Comparison of ENCODE assay signal across 15 mouse cellular contexts in the genomic region with DNA sequence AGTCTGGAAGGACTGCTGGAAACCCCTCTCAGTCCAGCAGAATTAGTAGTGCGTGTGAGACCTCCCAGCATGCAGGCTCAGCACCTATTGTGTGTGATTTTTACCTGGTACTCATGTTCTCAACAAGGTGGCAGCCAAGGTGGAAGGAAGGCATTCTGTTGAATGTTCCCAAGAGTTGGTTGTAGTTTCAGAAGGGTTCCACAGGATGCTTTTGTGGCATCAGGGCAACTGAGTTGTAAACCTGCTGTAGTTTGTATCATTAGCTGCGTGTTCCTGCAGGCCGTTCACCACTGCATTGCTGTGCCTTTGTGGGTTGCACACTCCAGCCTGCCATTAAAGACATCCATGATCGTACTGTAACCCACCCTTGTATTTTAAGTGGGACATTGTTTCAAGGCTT.
DNase-seq lines count a peak whose midpoint lies in the region; ATAC-seq and TF ChIP-seq lines count a peak whose summit lies in the region.
"Had no signal": no experiment of that assay in that cellular context is flagged by ENCODE, and none has a peak within 500 bp of the region (broad histone marks: within the 10 kb centered on the region; RNA-seq: fewer than 3 reads in every experiment).

No protein-coding gene starts in this region.

- peaks cover 36% of the 10 kb centered on the region for H3K36me3 ChIP-seq in heart, embryonic 14.5 days (ENCODE audit: control insufficient read depth, insufficient read depth, low read length)
- peaks cover 14% of the 10 kb centered on the region for H3K36me3 ChIP-seq in midbrain, embryonic 10.5 days
- H3K36me3 ChIP-seq in midbrain, postnatal 0 days (ENCODE audit: insufficient read depth, low read length): no peaks in the 10 kb centered on the region
- peaks cover 67% of the 10 kb centered on the region for H3K36me3 ChIP-seq in limb, embryonic 12.5 days

- H3K4me1 ChIP-seq in heart, embryonic 14.5 days (ENCODE audit: control insufficient read depth in 2 of 2, insufficient read depth in 2 of 2, low read length in 2 of 2): peaks cover 52 to 88% of the 10 kb centered on the region in 2 experiments
- H3K4me1 ChIP-seq in midbrain, embryonic 10.5 days: peaks cover 42% of the 10 kb centered on the region
- H3K4me1 ChIP-seq in midbrain, postnatal 0 days (ENCODE audit: insufficient read depth, low read length): peaks cover 9% of the 10 kb centered on the region
- peaks cover 71% of the 10 kb centered on the region for H3K4me1 ChIP-seq in limb, embryonic 12.5 days (replicated peaks)

- no peak overlapping the region for H3K9ac ChIP-seq in heart, embryonic 14.5 days (ENCODE audit: low read length)
- H3K9ac ChIP-seq in midbrain, postnatal 0 days (replicated peaks; ENCODE audit: low read length, poor library complexity, severe bottlenecking): no peak overlapping the region
- no peak overlapping the region for H3K9ac ChIP-seq in limb, embryonic 12.5 days (replicated peaks)

- 84% methylated on average over 4 of the region's 4 CpGs for WGBS in heart, embryonic 14.5 days
- WGBS in midbrain, embryonic 10.5 days: 91% methylated on average over 4 of the region's 4 CpGs
- 86% methylated on average over 4 of the region's 4 CpGs for WGBS in midbrain, postnatal 0 days
- WGBS in limb, embryonic 12.5 days: 61% methylated on average over 4 of the region's 4 CpGs

- H3K4me3 ChIP-seq in heart, embryonic 14.5 days (ENCODE audit: control insufficient read depth in 1 of 2, insufficient read depth in 1 of 2, low read depth in 1 of 2, low read length in 2 of 2): no peak overlapping the region
- no peak overlapping the region for H3K4me3 ChIP-seq in midbrain, embryonic 10.5 days
- no peak overlapping the region for H3K4me3 ChIP-seq in midbrain, postnatal 0 days (ENCODE audit: low read depth, low read length)
- H3K4me3 ChIP-seq in limb, embryonic 12.5 days (replicated peaks): no peak overlapping the region

- DNase-seq in heart, postnatal 4 days: no peak
- DNase-seq in midbrain, embryonic 10.5 days (ENCODE audit: low spot score): no peak
- no peak for DNase-seq in midbrain, postnatal 0 days (ENCODE audit: low spot score)
- no peak for DNase-seq in frontal cortex, postnatal 36 days (ENCODE audit: low spot score in 2 of 2)
- DNase-seq in embryo, embryonic 10 days (ENCODE audit: low spot score): no peak
- DNase-seq: adrenal gland, postnatal 10 days; cerebellum, adult 11 months; embryo, embryonic 11 days; kidney, postnatal 36 days; right cerebral cortex, postnatal 25 days had no signal

- ATAC-seq in heart, embryonic 14.5 days (ENCODE audit: insufficient number of reproducible peaks, insufficient read depth, low FRiP score, low read depth): no peak
- no peak for ATAC-seq in midbrain, postnatal 0 days (ENCODE audit: low FRiP score)
- ATAC-seq in limb, embryonic 12.5 days (ENCODE audit: insufficient number of reproducible peaks, insufficient read depth, low FRiP score, low TSS enrichment, low read depth): no peak
- ATAC-seq: forebrain, embryonic 14.5 days; midbrain, embryonic 16.5 days had no signal

- H3K4me2 ChIP-seq in heart, embryonic 14.5 days (ENCODE audit: low read length): no peak overlapping the region
- H3K4me2 ChIP-seq in midbrain, postnatal 0 days (ENCODE audit: low read depth, low read length, poor library complexity, severe bottlenecking): no peak overlapping the region
- H3K4me2 ChIP-seq in limb, embryonic 12.5 days: no peak overlapping the region

- no peaks in the 10 kb centered on the region for H3K9me3 ChIP-seq in heart, embryonic 14.5 days (ENCODE audit: control insufficient read depth, low read length)
- H3K9me3 ChIP-seq in midbrain, embryonic 10.5 days (replicated peaks): no peaks in the 10 kb centered on the region; the same call in 1 of the 2 replicates
- no peaks in the 10 kb centered on the region for H3K9me3 ChIP-seq in midbrain, postnatal 0 days (ENCODE audit: low read length)
- no peaks in the 10 kb centered on the region for H3K9me3 ChIP-seq in limb, embryonic 12.5 days

- TF ChIP-seq CTCF in midbrain, postnatal 0 days (IDR thresholded peaks at IDR 0.05): no peak

- peak overlapping the region; percentile 34 to 50 for H3K27ac ChIP-seq in heart, embryonic 14.5 days (replicated peaks in 1 of 2; ENCODE audit: control insufficient read depth in 1 of 2, insufficient read depth in 1 of 2, low read depth in 2 of 2, low read length in 2 of 2)
- H3K27ac ChIP-seq in midbrain, embryonic 10.5 days (replicated peaks): peak overlapping the region; percentile 64; the same call in 1 of the 2 replicates
- no peak overlapping the region for H3K27ac ChIP-seq in midbrain, postnatal 0 days (ENCODE audit: low read depth, low read length)
- H3K27ac ChIP-seq in limb, embryonic 12.5 days: 0 out of 2 replicates have a peak overlapping the region, but pooled peaks have one; percentile 29

- H3K27me3 ChIP-seq in heart, embryonic 14.5 days (ENCODE audit: control insufficient read depth, insufficient read depth, low read length): no peaks in the 10 kb centered on the region
- H3K27me3 ChIP-seq in midbrain, embryonic 10.5 days (ENCODE audit: low read depth, poor library complexity, severe bottlenecking): no peaks in the 10 kb centered on the region
- no peaks in the 10 kb centered on the region for H3K27me3 ChIP-seq in midbrain, postnatal 0 days (ENCODE audit: insufficient read depth, low read length)
- no peaks in the 10 kb centered on the region for H3K27me3 ChIP-seq in limb, embryonic 12.5 days
- H3K27me3 ChIP-seq: CH12.LX had no signal
